Mouse (Mus musculus) liver, embryonic 11.5 days (tissue): Measurements from ENCODE around the gene Nipal1. TPM values are rescaled to one million over a fixed set of nuclear protein-coding genes. Genes with fewer than 3 reads are reported as not detected.

Experiments used
- ATAC-seq: fragments of 200-750 bp; cut with Nextera tagmentation; replicated peaks from 2 replicates; pipeline ENCODE4 v1.8.0; 2017; ENCODE audit warnings: moderate number of reproducible peaks, mild to moderate bottlenecking, moderate TSS enrichment, moderate library complexity; ENCODE audit not compliant: low FRiP score
- DNase-seq: peaks from one replicate; pipeline ENCODE4 v3.0.0-alpha.2; 2017; ENCODE audit warnings: low spot score
- H3K27ac ChIP-seq: fragments of 300-500 bp; sonication (generic); 2 replicates; pipeline ENCODE4 v1.5.1; 2014; ENCODE audit warnings: mild to moderate bottlenecking, low read depth, low read length, control low read depth
- H3K27me3 ChIP-seq: fragments of 300-500 bp; sonication (generic); replicated peaks from 2 replicates; pipeline ENCODE4 v1.6.1; 2014; ENCODE audit warnings: low read length, mixed read lengths; ENCODE audit not compliant: control insufficient read depth, insufficient read depth
- H3K36me3 ChIP-seq: fragments of 300-500 bp; sonication (generic); 2 replicates; pipeline ENCODE4 v1.6.1; 2014; ENCODE audit warnings: mild to moderate bottlenecking, low read length, moderate library complexity, mixed read lengths; ENCODE audit not compliant: control insufficient read depth, insufficient read depth
- H3K4me1 ChIP-seq: fragments of 300-500 bp; sonication (generic); replicated peaks from 2 replicates; pipeline ENCODE4 v1.6.1; 2014; ENCODE audit warnings: low read length, mixed read lengths; ENCODE audit not compliant: control insufficient read depth, insufficient read depth
- H3K4me2 ChIP-seq: fragments of 300-500 bp; sonication (generic); 2 replicates; pipeline ENCODE4 v1.6.1; 2014; ENCODE audit warnings: mild to moderate bottlenecking, control low read depth, moderate library complexity
- H3K4me3 ChIP-seq: fragments of 300-500 bp; sonication (generic); 2 replicates; pipeline ENCODE4 v1.5.1; 2014; ENCODE audit warnings: low read depth, low read length, control low read depth
- H3K9ac ChIP-seq: fragments of 300-500 bp; sonication (generic); 2 replicates; pipeline ENCODE4 v1.6.1; 2014; ENCODE audit warnings: low read depth, low read length, control low read depth
- H3K9me3 ChIP-seq: fragments of 300-500 bp; sonication (generic); 2 replicates; pipeline ENCODE4 v1.6.1; 2016; ENCODE audit warnings: low read length, inconsistent platforms, mixed read lengths; ENCODE audit not compliant: control insufficient read depth
- WGBS: fragments of 180-500 bp; shearing (Covaris S2); extraction: QIAGEN DNeasy Blood & Tissue Kit; methylation state at CpG from one replicate; pipeline ENCODE4 v1.1.7; 2014; 5-methylcytosine and 5-hydroxymethylcytosine counted together
- polyA plus RNA-seq: library from polyadenylated mRNA; unstranded; fragments of >200 nt; fragmentation: Nextera tagmentation; extraction: Ambion mirVana; gene quantifications from 2 replicates; pipeline ENCODE4 v1.2.1, GENCODE M21; 2014

Nipal1 gene
- polyA plus RNA-seq, 1 experiment from 2014 or later, result 0.92 TPM

GRCm38 (mm10) chr5:72656270-72656791, 8.7 kb downstream of the Nipal1 start:
- no peaks in the 10 kb centered on the region for H3K9me3 ChIP-seq
- DNase-seq, result no peak
- no peaks in the 10 kb centered on the region for H3K27me3 ChIP-seq
- H3K27ac ChIP-seq, result no peak overlapping the region
- 67% methylated on average over 7 of the region's 7 CpGs for WGBS
- H3K4me3 ChIP-seq, result no peak overlapping the region
- no peak overlapping the region for H3K4me2 ChIP-seq
- no peak overlapping the region for H3K9ac ChIP-seq
- H3K36me3 ChIP-seq, result no peaks in the 10 kb centered on the region
- no peaks in the 10 kb centered on the region for H3K4me1 ChIP-seq
- ATAC-seq, result no peak

- WGBS, result 84% methylated on average over 13 of the region's 13 CpGs
- H3K36me3 ChIP-seq, result no peaks in the 10 kb centered on the region
- no peak overlapping the region for H3K27ac ChIP-seq
- DNase-seq (no peak), ATAC-seq (no peak)
- H3K4me1 ChIP-seq, result no peaks in the 10 kb centered on the region
- no peak overlapping the region for H3K9ac ChIP-seq
- H3K27me3 ChIP-seq, result no peaks in the 10 kb centered on the region
- H3K4me2 ChIP-seq, result no peak overlapping the region
- no peaks in the 10 kb centered on the region for H3K9me3 ChIP-seq
- H3K4me3 ChIP-seq, result no peak overlapping the region
Observed at GRCm38 (mm10) chr5:72658375-72658774, 10.8 kb downstream of the Nipal1 start.

- H3K9me3 ChIP-seq, result no peaks in the 10 kb centered on the region
- H3K4me3 ChIP-seq, result no peak overlapping the region
- H3K27ac ChIP-seq, result no peak overlapping the region
- DNase-seq, result no peak
- H3K9ac ChIP-seq, result no peak overlapping the region
- H3K4me1 ChIP-seq, result no peaks in the 10 kb centered on the region
- no peaks in the 10 kb centered on the region for H3K27me3 ChIP-seq
- ATAC-seq, result peak; percentile 63
- no peaks in the 10 kb centered on the region for H3K36me3 ChIP-seq
- WGBS, result 66% methylated on average over 6 of the region's 6 CpGs
- H3K4me2 ChIP-seq, result no peak overlapping the region
Observed at GRCm38 (mm10) chr5:72661051-72661781, 13.6 kb downstream of the Nipal1 start.

- no peak overlapping the region for H3K4me3 ChIP-seq
- no peaks in the 10 kb centered on the region for H3K9me3 ChIP-seq
- WGBS, result 88% methylated on average over 5 of the region's 5 CpGs
- no peaks in the 10 kb centered on the region for H3K4me1 ChIP-seq
- no peak overlapping the region for H3K27ac ChIP-seq
- no peak overlapping the region for H3K4me2 ChIP-seq
- no peaks in the 10 kb centered on the region for H3K27me3 ChIP-seq
- DNase-seq (no peak), ATAC-seq (no peak)
- no peak overlapping the region for H3K9ac ChIP-seq
- H3K36me3 ChIP-seq, result no peaks in the 10 kb centered on the region
Observed at GRCm38 (mm10) chr5:72664126-72664525, 16.5 kb downstream of the Nipal1 start.

- no peaks in the 10 kb centered on the region for H3K36me3 ChIP-seq
- peak; percentile 41; the same call in 1 of the 2 replicates for ATAC-seq
Observed at GRCm38 (mm10) chr5:72664854-72665253, 17.3 kb downstream of the Nipal1 start.

GRCm38 (mm10) chr5:72665281-72665680, 17.7 kb downstream of the Nipal1 start:
- H3K4me3 ChIP-seq, result no peak overlapping the region
- ATAC-seq, result no peak; the same call in 1 of the 2 replicates

More at GRCm38 (mm10) chr5:72664854-72665253, 17.3 kb downstream of the Nipal1 start:
- Histone ChIP-seq H3K4me3 (no peak overlapping the region), H3K4me2 (no peak overlapping the region), H3K27ac (no peak overlapping the region), H3K9me3 (no peaks in the 10 kb centered on the region), H3K9ac (no peak overlapping the region), H3K27me3 (no peaks in the 10 kb centered on the region), H3K4me1 (no peaks in the 10 kb centered on the region)
- 45% methylated on average over 3 of the region's 3 CpGs for WGBS
- no peak for DNase-seq

GRCm38 (mm10) chr5:72666428-72666827, 18.8 kb downstream of the Nipal1 start:
- DNase-seq, result no peak
- H3K27me3 ChIP-seq, result no peaks in the 10 kb centered on the region
- H3K36me3 ChIP-seq, result no peaks in the 10 kb centered on the region
- no peaks in the 10 kb centered on the region for H3K4me1 ChIP-seq
- 74% methylated on average over 7 of the region's 7 CpGs for WGBS
- H3K4me2 ChIP-seq, result no peak overlapping the region
- no peaks in the 10 kb centered on the region for H3K9me3 ChIP-seq
- no peak overlapping the region for H3K27ac ChIP-seq
- H3K9ac ChIP-seq, result no peak overlapping the region
- ATAC-seq, result no peak
- no peak overlapping the region for H3K4me3 ChIP-seq

More at GRCm38 (mm10) chr5:72665281-72665680, 17.7 kb downstream of the Nipal1 start:
- no peak for DNase-seq
- Histone ChIP-seq H3K4me1 (no peaks in the 10 kb centered on the region), H3K4me2 (no peak overlapping the region), H3K27ac (no peak overlapping the region), H3K27me3 (no peaks in the 10 kb centered on the region), H3K9ac (no peak overlapping the region), H3K36me3 (no peaks in the 10 kb centered on the region), H3K9me3 (no peaks in the 10 kb centered on the region)
- WGBS, result 21% methylated on average over 5 of the region's 5 CpGs

- H3K27ac ChIP-seq, result no peak overlapping the region
- DNase-seq (no peak), ATAC-seq (no peak)
- no peaks in the 10 kb centered on the region for H3K27me3 ChIP-seq
- no peaks in the 10 kb centered on the region for H3K36me3 ChIP-seq
- H3K4me1 ChIP-seq, result no peaks in the 10 kb centered on the region
- WGBS, result 84% methylated on average over 9 of the region's 9 CpGs
- H3K4me3 ChIP-seq, result no peak overlapping the region
- H3K9ac ChIP-seq, result no peak overlapping the region
- no peak overlapping the region for H3K4me2 ChIP-seq
- H3K9me3 ChIP-seq, result no peaks in the 10 kb centered on the region
Observed at GRCm38 (mm10) chr5:72668351-72668750, 20.8 kb downstream of the Nipal1 start.
